Mouse (Mus musculus) telencephalon, adult 2 months (tissue): ENCODE data around the gene Cckar.

Source experiments
- DNase-seq: peaks from one replicate; pipeline ENCODE4 v3.0.0-alpha.2; 2011; ENCODE audit warnings: low read depth, low spot score

Cckar gene

DNA sequence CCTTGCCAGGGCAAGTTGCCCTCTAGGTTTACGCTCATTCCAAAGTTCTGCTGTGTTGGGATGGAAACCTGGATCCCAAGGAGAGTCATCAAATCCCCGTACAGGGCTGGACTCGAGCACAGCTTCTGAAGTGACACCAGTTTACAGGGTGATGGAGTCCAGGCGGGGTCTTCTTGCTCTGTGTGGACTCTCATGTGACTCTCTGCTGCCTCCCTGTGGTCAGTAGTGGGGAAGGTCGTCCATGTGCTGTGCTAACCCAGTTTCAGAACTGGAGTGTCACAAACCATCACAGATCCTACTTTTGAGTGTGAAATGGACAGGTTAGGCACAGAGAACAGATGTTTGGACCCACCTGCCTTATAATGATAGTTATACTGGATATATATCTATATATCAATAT lies 35.2 kb downstream of the Cckar start:
- DNase-seq, result no peak

DNA sequence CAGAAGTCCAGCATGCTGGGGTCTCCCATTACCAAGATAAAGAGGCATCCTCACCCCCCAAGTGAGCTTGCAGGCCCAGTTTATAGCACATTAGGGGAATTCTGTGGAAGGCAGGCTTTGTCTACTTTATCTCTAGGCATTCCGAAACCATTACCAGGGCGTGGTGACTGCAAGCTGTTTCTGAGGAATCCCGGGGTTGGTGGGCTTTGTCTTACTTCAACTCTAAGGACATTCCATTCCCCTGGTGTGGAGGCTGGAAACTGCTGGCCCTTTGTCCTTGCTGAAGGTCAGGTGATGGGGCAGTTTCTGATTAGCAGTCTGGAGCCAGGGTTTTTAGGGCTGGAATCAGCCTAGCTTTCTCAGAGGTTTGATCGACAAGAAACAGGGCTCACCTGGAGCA lies 36.0 kb downstream of the Cckar start:
- no peak for DNase-seq

DNA sequence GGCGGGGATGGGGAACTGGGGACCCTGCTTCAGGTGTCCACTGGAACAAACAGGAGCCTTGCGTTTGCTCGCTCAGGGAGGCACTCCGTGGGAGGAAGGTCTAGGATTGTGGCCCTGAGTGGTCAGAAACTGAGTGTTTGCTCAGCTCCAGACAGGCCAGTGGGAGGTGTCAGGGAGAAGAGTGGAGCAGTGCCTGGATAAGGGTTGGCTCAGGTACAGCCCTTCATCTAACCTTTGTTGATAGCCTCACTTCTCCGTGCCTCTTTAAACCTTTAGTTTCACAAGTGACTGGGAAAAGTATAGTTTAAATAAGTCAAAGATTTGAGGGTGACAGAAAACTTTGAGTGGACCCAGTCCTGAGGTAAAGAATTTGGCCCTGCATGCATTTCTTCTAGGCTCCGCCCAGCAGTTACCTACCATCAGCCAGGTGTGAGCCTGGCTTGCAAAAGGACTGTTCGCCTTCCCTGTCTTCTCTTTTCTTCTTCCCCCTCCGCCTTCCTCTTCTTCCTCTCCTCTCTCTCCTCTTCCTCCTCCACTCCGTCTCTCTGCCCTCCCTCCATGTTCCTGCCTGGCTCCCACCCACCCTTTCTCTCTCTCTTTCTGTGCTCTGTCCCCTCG lies 37.1 kb downstream of the Cckar start:
- DNase-seq, result no peak

DNA sequence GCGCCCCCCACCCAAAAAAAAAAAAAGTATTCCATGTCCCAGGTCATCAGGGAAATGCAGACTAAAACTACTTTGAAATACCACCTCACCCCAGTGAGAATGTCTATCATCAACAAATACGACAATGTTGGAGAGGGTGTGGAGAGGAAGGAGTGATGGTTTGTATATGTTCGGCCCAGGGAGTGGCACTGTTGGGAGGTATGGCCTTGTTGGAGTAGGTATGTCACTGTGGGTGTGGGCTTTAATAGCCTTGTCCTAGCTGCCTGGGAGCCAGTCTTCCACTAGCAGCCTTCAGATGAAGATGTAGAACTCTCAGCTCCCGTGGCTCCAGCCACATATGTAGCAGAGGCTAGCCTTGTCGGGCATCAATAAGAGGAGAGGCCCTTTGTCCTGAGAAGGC lies 39.5 kb downstream of the Cckar start:
- DNase-seq, result no peak

DNA sequence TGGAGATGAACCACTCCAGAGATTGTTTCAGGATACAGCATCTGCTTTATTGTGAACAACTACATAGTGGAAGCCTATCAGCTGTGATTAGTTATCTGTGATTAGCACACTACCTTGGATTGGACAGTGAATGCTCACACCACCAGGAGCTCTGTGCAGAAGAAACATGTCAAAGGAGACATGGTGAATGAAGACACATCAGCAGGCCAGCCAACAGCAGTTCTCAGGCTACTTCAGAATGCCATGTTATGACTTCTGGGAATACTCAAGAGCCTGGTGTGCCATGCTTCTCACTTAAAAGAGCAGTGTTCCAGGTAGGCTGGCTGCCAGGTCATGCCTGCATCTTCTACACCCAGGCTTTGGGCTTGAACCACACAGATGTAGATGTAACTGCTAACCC lies 43.8 kb downstream of the Cckar start:
- DNase-seq, result no peak

DNA sequence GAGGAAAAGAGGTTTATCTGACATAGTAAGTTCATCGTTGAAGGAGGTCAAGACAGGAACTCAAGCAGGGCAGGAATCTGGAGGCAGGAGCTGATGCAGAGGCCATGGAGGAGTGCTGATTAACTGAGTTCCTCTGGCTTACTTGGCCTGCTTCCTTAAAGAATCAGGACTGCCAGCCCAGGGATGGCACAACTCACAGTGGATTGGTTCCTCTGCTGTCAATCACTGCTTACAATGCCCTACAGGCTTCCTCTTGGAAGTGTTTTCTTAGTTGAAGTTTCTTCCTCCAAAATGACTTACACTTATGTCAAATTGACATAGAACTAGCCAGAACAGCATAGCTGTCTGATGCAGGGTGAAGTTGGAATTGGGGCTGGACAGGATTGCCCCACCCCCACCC lies 45.1 kb downstream of the Cckar start:
- DNase-seq, result no peak

DNA sequence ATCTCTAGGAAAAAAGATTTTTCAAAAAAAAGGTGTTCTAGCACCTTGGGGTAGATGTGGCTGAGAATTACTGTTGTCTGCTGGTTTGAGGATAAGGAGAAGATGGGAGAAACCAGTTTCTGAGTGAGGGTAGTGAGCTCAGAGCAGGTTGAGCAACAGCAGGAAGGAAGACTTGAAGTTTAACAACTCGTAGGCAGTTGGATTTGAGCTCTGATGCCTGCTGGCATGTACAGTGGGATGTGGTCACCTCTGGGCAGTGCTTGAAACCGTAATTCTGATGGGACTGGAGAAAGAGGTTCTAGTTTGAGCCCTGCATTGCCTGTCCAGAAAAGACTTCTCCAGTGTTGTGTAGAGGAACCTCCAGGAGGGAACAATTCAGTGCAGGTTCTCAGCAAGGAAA lies 46.0 kb downstream of the Cckar start:
- no peak for DNase-seq

DNA sequence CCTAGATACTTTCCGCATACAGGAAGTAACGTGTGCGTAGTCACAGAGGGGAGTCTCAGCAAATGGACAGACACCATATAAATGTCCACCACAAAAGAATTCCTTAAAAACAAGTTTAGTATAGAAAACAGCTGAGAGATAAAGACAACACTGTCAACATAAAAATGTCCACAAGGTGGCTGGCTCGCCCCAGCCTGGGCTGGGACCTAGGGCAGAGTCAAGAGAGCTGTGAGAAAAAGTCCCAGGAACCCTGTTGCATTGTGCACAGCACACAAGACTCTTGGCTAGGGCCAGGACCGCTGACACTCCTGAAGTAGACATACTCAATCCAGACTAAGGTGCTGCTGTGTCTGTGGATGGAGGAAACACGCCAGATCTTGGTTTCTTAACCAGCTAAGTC lies 49.6 kb downstream of the Cckar start:
- no peak for DNase-seq

DNA sequence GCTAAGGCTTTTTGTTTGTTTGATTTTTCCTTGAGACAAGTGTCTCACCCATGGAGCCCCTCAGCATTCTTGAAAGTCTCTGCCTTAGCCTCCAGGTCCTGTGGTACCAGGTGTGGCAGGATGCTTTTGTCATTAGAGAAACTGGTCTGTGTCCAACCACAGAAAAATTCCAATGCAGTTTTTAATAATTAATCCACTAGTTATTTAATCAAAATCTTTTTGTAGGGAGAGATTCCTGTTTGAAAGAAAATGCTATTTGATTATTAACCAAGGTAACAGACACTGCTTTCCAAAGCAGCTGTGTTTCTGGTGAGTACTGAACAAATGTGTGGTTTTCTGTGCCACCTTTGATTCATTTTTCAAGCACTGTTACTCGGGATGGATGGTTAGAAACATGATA lies 50.9 kb downstream of the Cckar start:
- DNase-seq, result no peak
